Mouse (Mus musculus): ENCODE measurements around the gene Krtcap2. TPM values are rescaled to one million over a fixed set of nuclear protein-coding genes. Genes with fewer than 3 reads are reported as not detected.

The Krtcap2 gene
- total RNA-seq, 2 experiments from 2014 or later = 100 to 104 TPM

- DNase-seq = peak; percentile 78
These were observed 4.8 kb downstream of the Krtcap2 start for GRCm38 (mm10) chr3:89250435-89251040.

GRCm38 (mm10) chr3:89251365-89251895, 5.7 kb downstream of the Krtcap2 start:
- peak; percentile 65 for DNase-seq

- no peak for DNase-seq
These were observed 9.2 kb downstream of the Krtcap2 start for GRCm38 (mm10) chr3:89254994-89255393.

DNA sequence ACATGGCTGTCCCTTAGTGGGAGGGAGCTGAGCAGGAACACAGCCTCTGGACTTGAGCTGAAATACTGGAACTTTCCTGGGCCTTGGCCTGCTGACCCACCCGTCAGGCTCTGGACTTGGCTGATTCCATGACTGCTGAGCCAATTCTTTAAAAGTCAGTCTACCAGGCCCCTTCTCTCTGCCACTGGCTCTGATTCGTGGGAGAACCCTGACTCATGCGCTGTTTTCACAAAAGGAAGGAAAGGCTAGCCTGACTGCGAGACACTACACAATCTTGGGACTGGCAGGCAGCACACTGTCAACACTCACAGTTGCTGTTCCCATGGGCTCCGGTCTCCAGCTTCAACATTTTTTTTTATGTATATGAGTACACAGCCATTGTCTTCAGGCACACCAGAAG, 10.4 kb downstream of the Krtcap2 start:
- peak; percentile 50 for DNase-seq

DNA sequence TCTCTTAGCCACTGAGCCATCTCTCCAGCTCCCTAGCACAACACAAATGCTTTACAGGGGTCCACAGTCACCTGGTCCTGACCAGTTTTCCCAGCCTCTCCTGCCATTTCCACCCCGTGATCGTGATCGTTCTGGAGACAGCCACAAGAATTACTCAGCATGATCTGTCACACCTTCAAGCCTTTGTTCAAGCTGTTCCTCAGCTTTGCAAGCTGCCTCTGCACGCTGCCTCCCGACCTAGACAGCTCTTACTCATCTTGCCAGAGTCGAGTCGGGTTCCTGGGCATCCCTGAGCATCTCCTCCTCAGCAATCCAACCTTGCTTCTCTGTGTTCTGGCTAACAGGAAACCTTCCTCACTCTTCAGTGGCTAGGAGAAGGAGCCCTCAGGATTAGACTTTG, 13.3 kb downstream of the Krtcap2 start, which contains the start of gene Dpm3:
Gene Dpm3 (plus strand): TSS at position 283 of the 400 bp plus-strand sequence.
- no peak for DNase-seq

- no peak for DNase-seq
These were observed 14.4 kb downstream of the Krtcap2 start for GRCm38 (mm10) chr3:89260211-89260610.

DNA sequence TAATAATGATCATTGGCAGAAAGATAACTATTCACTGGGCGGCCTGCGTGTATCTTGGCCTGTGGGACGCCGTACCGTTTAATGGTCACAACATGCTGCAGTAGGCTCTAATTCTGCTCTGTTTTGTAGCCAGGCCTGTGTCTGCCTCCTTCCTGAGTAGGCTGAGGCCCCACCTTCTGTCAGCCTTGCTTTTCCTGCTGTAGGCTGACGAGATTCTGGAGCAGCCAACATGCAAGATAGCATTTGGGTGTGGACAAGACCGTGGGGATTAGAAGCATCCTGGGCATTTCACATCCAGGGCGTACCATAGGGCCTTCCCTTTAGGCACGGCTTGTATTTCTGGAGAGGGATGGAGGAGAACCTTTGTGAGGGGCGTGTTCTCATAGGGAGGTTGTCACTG, 16.7 kb downstream of the Krtcap2 start:
- peak; percentile 48 for DNase-seq

GRCm38 (mm10) chr3:89266439-89266893, 20.7 kb downstream of the Krtcap2 start:
- peak; percentile 76 for DNase-seq

- DNase-seq = no peak
These were observed 23.1 kb downstream of the Krtcap2 start for GRCm38 (mm10) chr3:89268916-89269315.

DNA sequence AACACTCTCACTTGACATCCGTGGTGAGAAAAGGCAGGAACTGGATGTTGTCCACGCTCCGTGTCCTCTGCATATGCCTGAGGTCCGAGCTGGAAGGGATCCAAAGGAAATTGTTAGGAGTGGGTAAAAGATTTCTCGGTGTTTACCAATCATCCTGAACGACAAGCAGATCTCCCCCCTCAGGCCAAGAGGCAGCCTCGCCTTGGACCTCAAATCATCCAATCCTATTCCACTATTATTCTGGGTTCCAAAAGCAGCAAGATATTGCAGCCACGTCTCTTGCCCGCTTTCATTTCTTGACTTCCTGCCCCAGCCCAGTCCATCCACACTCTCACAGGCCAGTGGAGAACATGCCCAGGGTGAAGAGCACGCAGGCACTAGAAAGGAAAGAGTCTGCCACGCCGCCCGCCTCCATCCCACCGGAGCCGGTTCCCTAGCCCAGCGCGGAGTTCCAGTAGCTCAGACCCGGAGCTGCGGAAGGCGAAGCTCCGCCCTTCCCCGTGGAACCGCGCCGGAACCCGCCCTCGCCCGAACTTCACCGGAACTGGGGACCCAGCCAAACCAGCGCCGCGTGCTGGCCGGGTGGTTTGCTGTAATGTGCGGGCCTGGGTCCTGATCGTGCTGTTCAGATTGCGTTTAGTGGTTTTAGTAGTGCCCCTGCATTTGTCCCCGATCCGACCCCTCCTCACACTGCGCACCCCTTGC, 24.4 kb downstream of the Krtcap2 start, which contains the start of gene Slc50a1:
Gene Slc50a1 (minus strand): TSS at position 520 of the 705 bp plus-strand sequence.
- peak; percentile 93 for DNase-seq

DNA sequence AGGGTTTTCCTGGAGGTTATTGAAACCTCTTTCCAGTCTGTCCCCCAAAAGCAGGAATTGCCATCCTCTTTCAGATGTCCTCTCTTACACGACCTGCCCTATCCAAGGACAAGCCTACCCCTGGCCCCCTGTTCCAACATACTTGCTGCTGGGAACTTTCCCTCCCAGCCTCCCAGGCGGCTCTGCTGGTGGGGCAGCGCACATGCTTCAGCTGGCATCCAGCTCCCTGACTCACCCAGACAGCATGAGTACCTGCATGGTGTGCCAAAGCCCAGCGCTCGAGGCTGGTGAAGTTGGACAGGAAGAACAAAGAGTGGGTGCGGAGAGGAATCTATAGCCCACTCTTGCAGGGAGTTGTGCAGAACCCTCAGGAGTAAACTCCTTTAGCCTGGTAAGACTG, 25.1 kb downstream of the Krtcap2 start:
- peak; percentile 70 for DNase-seq

DNA sequence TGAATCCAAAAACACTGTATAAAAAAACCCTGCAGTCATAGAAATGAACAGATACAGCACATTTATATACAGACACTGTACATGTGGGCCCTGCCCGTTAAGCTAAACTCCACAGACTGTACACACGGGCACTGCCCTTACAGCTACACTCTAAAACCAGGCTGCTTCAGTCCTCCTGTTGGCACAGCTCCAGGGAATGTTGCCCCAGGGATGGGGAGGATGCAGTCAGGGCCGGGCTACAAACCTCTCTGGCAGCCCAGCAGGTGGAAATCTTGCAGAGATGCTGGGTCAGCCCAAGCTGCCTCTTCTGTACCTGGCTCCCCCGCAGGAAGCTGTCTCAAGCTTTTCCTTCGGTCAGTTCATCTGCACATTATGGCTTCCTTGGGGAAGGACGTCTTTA, 26.0 kb downstream of the Krtcap2 start:
- DNase-seq = peak; percentile 60

- no peak for DNase-seq
These were observed 30.3 kb downstream of the Krtcap2 start for GRCm38 (mm10) chr3:89276061-89276460.

GRCm38 (mm10) chr3:89277281-89278021, 31.7 kb downstream of the Krtcap2 start:
- DNase-seq = peak; percentile 65

GRCm38 (mm10) chr3:89278107-89278506, 32.3 kb downstream of the Krtcap2 start:
- DNase-seq = peak; percentile 67

GRCm38 (mm10) chr3:89278643-89279042, 32.9 kb downstream of the Krtcap2 start:
- DNase-seq = no peak

DNA sequence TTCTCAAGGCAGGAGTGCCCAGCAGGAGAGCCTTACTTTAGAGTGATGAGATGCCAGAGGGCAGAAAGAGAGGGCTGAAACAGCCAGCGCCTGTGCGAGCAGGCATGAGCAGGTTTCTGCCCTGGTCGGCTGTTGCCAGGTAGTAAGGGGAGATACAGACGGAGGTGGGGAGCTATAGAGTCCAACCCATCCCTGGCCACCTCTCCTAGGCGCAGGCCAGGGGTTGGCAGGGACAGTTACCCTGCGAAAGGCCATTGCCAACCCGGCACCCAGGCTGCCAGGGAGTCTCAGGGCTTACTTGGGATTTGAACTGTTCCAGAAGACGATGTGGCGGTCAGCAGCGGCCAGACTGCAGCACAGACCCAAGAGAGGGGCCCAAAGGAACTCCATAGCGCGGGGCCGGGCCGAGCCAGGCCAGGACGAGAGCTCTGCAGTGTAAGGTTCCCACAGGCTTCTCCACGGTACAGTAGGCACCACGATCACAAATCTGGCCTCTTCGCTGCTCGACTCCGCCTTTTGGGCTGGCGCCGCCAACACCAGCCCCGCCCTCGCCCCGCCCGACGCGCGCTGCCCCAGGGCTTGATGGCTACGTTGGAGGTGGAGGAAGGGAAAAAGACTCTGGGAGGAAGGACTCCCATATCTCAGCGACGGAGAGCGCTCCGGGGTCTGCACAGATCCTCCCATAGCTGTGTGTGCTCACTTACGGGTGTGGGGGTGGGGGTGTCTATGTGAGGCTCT, 33.6 kb downstream of the Krtcap2 start:
- peak; percentile 89 for DNase-seq

DNA sequence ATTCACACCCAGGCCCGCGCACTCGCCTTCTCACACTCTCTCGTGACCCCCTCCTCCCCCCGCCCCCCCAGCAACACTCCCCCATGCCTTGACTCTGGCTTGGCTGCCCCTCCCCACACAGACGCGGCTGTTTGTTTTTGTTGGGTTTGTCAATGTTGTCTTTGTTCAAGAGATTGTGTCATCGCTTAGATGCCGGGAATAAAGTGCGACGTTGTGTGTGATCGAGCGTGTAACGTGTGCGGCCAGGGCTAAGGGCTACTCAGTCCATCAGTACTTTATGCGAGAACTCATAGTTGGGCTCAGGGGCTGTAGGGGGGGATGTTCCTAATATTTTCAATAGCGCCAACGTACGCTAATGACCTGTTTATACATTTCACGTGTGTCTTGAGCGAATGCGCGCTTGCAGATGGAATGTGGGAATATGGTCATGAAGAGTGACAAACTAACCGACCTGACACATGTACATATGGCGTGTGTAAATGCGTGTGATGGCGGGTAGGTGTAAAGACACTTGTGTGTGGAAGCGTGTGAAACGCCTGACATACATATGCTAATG, 34.4 kb downstream of the Krtcap2 start:
- DNase-seq = no peak

GRCm38 (mm10) chr3:89280606-89281511, 35.1 kb downstream of the Krtcap2 start, which contains the start of gene Efna1:
Efna1 (minus strand) TSS chr3:89281142.
- DNase-seq = peak; percentile 68

- DNase-seq = peak; percentile 92
These were observed 36.0 kb downstream of the Krtcap2 start for GRCm38 (mm10) chr3:89281579-89282290.

All from heart, postnatal 4 days (tissue).